Mouse (Mus musculus): ENCODE results near the gene Fgf15.
"Not testable (repeated sequence)": the region's sequence is repeated elsewhere in the genome, so short reads cannot be mapped to it uniquely, and the experiment has no call there.

Fgf15 gene

GRCm38 (mm10) chr7:144891863-144892262 lies 4.5 kb upstream of the Fgf15 start:
- DNase-seq = no peak

- no peak for DNase-seq
Observed at GRCm38 (mm10) chr7:144892322-144892721, 4.0 kb upstream of the Fgf15 start.

- DNase-seq = peak; percentile 71
Observed at GRCm38 (mm10) chr7:144894191-144894590, 2.1 kb upstream of the Fgf15 start.

GRCm38 (mm10) chr7:144894706-144895105 lies 1.6 kb upstream of the Fgf15 start:
- DNase-seq = no peak

- DNase-seq = peak; percentile 87
Observed at GRCm38 (mm10) chr7:144895305-144896111, 823 bp upstream of the Fgf15 start.

- no peak for DNase-seq
Observed at GRCm38 (mm10) chr7:144898506-144898905, 2.2 kb downstream of the Fgf15 start.

GRCm38 (mm10) chr7:144905514-144905913 lies 9.2 kb downstream of the Fgf15 start:
- not testable (repeated sequence) for DNase-seq

GRCm38 (mm10) chr7:144906708-144907397 lies 10.5 kb downstream of the Fgf15 start:
- peak; percentile 80 for DNase-seq

- DNase-seq = no peak
Observed at GRCm38 (mm10) chr7:144907793-144908192, 11.5 kb downstream of the Fgf15 start.

- DNase-seq = no peak
Observed at GRCm38 (mm10) chr7:144908705-144909104, 12.4 kb downstream of the Fgf15 start.

GRCm38 (mm10) chr7:144911121-144911520 lies 14.8 kb downstream of the Fgf15 start:
- DNase-seq = no peak

- DNase-seq = no peak
Observed at GRCm38 (mm10) chr7:144912897-144913296, 16.6 kb downstream of the Fgf15 start.

- peak; percentile 32 for DNase-seq
Observed at GRCm38 (mm10) chr7:144914296-144914947, 18.1 kb downstream of the Fgf15 start.

GRCm38 (mm10) chr7:144914948-144915750 lies 18.8 kb downstream of the Fgf15 start, which contains the start of gene LTO1:
LTO1 (plus strand) TSS chr7:144915100.
- DNase-seq = peak; percentile 94

- no peak for DNase-seq
Observed at GRCm38 (mm10) chr7:144918823-144919222, 22.5 kb downstream of the Fgf15 start.

GRCm38 (mm10) chr7:144927591-144927990 lies 31.3 kb downstream of the Fgf15 start:
- no peak for DNase-seq

- no peak for DNase-seq
Observed at GRCm38 (mm10) chr7:144928009-144928888, 31.9 kb downstream of the Fgf15 start.

- DNase-seq = no peak
Observed at GRCm38 (mm10) chr7:144928889-144929210, 32.5 kb downstream of the Fgf15 start.

- no peak for DNase-seq
Observed at GRCm38 (mm10) chr7:144929506-144929905, 33.2 kb downstream of the Fgf15 start.

- no peak for DNase-seq
Observed at GRCm38 (mm10) chr7:144929931-144930330, 33.6 kb downstream of the Fgf15 start.

- DNase-seq = peak; percentile 64
Observed at GRCm38 (mm10) chr7:144931778-144932177, 35.4 kb downstream of the Fgf15 start.
